Mouse (Mus musculus) CD4-positive, CD25-positive, alpha-beta regulatory T cell, adult 2 months (primary cell): ENCODE results near the gene Foxe1.

Experiments used
- DNase-seq: peaks from one replicate; pipeline ENCODE4 v3.0.0-alpha.2; 2012; ENCODE audit warnings: low read depth, low spot score

Gene Foxe1

GRCm38 (mm10) chr4:46343596-46344260 is at the start of gene Foxe1:
Gene Foxe1, plus strand, starts transcription at chr4:46343609.
- DNase-seq = peak; percentile 16

DNA sequence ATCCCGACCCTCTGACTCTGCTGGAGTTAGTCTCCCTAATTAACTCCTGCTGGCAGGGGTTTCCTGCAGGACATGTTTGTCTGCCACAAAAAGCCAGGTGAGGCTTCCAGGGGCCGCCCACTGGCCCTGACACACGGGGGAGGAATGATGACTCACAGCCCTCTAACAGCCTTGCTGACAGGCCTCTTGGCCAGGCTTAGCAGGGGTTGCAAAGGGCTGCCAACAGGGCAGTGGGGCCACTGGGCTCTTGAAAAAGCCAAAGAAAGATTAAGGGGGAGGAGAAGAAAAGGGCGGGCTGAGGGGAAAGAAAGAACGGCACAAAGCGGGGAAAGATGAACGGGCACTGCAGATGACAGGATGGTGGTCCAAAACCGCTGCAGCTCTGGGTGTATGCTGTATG is 39.3 kb upstream of the Foxe1 start:
- peak; percentile 11 for DNase-seq

DNA sequence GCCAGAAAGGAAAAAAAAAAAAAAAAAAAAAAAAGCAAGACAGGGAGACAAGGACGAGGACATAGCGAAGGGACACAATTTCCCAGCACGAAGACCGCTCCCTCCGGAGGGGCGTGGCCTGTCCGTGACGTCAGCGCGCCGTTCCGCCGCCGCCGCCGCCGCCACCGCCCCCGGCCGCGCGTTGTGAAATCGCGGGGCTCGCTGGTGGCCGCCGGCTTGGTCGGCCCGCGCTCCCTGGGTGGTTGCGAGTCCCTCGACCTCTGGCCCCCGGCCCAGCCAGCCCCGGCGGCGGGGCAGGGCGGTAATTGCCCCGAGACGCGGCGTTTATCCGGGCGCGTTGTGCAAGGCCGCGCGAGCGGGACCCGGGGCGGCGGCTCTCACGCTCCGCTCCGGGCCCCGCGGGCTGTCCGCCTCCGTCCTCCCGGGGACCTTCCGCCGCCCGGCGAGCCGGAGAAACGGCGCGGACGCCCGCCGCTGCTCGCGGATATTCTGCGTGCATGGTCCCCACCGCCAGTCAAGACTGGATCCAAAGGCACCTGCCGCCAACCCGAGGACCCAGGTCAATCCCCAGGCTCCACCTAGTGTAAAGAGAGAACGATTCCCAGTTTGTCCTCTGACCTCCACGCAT is 38.5 kb upstream of the Foxe1 start:
- peak; percentile 86 for DNase-seq

DNA sequence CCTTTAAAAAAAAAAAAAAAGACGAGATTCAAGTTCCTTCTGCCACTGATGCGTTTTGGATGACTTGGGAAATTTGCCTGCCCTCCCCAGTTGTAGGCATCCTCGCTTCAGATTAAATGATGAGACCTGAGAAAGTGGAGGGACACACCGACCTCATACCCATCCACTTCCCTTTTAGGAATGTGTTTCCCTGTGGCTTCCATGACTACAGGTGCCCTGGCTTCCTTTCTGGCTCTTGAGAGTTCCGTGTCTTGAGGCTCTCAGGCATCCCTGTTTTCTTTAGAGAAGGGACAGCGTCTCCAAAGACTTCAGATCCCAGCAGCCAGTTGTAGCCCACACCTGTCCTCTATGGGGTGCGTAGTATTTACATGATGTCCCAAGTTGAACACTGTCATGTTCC is 38.0 kb upstream of the Foxe1 start:
- peak; percentile 7 for DNase-seq

- DNase-seq = no peak
Observed at GRCm38 (mm10) chr4:46307341-46307740, 36.1 kb upstream of the Foxe1 start.

DNA sequence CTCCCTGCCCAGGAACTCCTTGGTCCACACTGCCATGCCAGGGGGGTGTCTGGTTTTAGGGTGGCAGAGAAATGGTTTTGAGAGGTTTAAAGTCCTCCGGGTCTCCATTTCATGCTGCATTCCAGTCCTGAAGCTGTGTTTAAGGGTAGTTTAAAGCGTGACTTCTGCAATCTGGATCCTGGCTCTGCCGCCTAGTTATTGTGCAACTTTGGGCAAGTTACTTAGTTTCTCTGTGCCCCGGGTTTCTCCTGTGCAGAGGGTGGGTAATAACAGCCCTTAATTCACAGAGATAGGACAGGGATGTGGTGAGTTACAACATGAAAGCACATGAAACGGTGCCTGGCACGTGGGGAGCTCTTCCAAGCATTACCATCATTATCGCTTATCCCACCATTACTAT is 35.5 kb upstream of the Foxe1 start:
- no peak for DNase-seq

DNA sequence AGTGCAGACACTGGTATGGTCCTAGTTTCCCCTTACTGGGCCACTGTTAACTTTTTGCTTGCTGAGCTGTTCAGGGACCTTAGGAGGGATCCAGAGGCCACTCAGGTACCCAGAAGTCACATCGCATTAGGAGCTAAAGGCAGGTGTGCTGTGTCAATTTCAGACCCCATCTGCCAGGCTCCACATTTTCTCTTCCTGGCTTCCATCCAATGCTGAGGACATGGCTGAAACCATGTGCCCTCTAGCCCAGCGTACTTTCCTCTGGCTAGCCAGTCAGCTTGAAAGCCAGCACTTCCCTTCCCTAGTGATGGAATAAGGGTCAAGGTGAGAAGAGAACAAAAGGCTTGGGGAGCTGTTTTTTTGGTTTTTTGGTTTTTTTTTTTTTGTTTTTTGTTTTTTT is 31.8 kb upstream of the Foxe1 start:
- no peak for DNase-seq

- DNase-seq = no peak
Observed at GRCm38 (mm10) chr4:46321730-46322389, 21.5 kb upstream of the Foxe1 start.

- DNase-seq = no peak
Observed at GRCm38 (mm10) chr4:46322715-46323114, 20.7 kb upstream of the Foxe1 start.

GRCm38 (mm10) chr4:46328906-46329305 is 14.5 kb upstream of the Foxe1 start:
- DNase-seq = no peak

DNA sequence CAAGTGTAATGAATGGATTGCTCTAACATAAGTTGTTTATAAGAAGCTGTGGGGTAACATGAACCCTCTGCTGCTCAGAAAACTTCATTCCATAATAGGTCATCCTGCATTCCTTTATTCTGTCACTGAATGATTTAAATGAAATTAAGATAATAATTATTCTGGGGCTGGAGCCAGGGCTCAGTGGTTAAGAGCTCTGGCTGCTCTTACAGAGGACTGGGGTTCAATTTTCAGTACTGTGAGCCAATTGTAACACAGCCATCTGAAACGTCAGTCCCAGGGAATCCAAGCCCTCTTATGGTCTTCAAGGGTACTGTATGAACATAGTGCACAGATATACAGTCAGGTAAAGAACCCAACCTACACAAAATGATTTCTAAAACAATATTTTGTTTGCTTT is 7.6 kb upstream of the Foxe1 start:
- no peak for DNase-seq

- no peak for DNase-seq
Observed at GRCm38 (mm10) chr4:46337990-46338389, 5.4 kb upstream of the Foxe1 start.

GRCm38 (mm10) chr4:46339026-46339425 is 4.4 kb upstream of the Foxe1 start:
- no peak for DNase-seq

- DNase-seq = no peak
Observed at GRCm38 (mm10) chr4:46339584-46339983, 3.8 kb upstream of the Foxe1 start.

GRCm38 (mm10) chr4:46341831-46342680 is 1.4 kb upstream of the Foxe1 start:
- DNase-seq = no peak

DNA sequence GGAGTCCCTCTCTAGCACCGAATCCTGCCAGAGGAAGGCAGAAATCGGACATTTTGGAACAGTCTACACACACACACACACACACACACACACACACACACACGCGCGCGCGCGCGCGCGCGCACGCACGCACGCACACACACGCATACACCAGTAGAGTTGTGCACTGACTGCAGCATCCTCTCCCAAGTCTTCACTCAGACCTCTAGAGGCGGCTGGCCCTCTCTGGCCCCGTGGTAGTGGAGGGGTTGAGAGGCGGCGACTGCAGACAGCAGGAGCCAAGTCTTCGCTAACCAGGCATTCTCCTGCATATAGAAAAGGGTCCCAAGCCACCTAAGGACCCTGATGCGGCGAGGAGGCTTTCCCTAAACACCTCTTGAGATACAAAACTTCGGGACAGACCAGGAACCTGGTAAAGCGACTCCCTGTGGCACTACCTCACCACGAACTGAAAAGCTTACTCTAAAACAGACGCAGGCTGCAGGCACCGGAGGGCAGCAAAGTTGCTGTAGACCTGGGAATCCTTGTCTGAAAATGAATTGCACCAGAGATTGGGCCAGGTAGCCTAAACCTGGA is 610 bp upstream of the Foxe1 start:
- DNase-seq = peak; percentile 15

DNA sequence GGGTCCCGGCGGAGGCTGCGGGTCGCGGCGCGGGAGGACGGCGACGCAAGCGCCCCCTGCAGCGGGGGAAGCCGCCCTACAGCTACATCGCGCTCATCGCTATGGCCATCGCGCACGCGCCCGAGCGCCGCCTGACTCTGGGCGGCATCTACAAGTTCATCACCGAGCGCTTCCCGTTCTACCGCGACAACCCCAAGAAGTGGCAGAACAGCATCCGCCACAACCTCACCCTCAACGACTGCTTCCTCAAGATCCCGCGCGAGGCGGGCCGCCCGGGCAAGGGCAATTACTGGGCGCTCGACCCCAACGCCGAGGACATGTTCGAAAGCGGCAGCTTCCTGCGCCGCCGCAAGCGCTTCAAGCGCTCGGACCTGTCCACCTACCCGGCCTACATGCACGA is 879 bp downstream of the Foxe1 start:
- peak; percentile 67 for DNase-seq

- peak; percentile 13 for DNase-seq
Observed at GRCm38 (mm10) chr4:46345056-46345772, 1.8 kb downstream of the Foxe1 start.

- DNase-seq = no peak
Observed at GRCm38 (mm10) chr4:46345773-46346100, 2.3 kb downstream of the Foxe1 start.

GRCm38 (mm10) chr4:46346221-46346620 is 2.8 kb downstream of the Foxe1 start:
- no peak for DNase-seq

DNA sequence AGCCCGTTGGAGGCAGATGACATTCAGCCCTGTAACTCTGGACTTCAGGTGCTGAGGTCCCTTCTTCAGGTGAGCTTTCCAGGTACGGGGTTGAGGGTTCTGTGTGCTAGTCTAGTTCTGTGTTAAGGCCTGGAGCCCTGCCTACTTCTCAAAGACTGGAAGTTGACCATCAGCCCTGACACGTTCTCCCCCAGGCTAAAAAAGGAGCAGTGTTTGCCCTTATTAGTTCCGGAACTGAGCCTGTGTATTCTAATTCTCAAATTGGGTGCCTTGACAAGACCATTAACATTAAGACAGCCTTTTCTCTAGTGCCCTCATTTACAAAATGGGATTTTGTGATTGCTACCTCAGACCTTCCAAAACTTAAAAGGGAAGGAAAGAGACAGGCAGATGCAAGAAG is 3.7 kb downstream of the Foxe1 start:
- no peak for DNase-seq
